Mouse (Mus musculus) splenic B cell, adult 2 months (primary cell): ENCODE measurements around the gene Caln1.
"Not testable (repeated sequence)": the region's sequence is repeated elsewhere in the genome, so short reads cannot be mapped to it uniquely, and the experiment has no call there.

Experiments used
- DNase-seq: peaks from one replicate; pipeline ENCODE4 v3.0.0-alpha.2; 2011; ENCODE audit warnings: low read depth, low spot score
- H3K27me3 ChIP-seq: 2 replicates; pipeline ENCODE4 v1.6.1; 2012; ENCODE audit warnings: mild to moderate bottlenecking, low read length, moderate library complexity, mixed read lengths; ENCODE audit not compliant: control insufficient read depth, poor library complexity, insufficient read depth, severe bottlenecking
- H3K36me3 ChIP-seq: 2 replicates; pipeline ENCODE4 v1.6.1; 2012; ENCODE audit warnings: mild to moderate bottlenecking, low read length, moderate library complexity, mixed read lengths; ENCODE audit not compliant: control insufficient read depth, poor library complexity, insufficient read depth, severe bottlenecking

Caln1 gene

DNA sequence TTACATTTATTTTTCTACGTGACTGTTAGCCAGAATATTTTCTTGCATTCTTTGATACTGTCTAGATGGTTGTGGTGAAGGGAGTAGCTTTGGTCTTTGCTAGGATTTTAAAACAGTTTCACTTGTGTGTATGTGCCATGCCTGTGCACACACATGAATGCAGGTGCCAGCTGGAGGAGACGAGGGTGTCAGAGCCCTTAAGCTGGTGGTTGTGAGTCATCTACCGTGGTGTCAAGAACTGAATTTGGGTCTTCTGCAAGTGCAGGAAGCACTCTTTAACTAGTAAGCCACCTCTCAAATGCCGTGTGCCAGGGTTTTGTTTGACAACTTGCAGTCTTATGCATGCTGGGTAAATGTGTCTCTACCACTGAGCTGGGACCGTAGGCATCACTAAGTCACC, 178.2 kb downstream of the Caln1 start:
- no peaks in the 10 kb centered on the region for H3K27me3 ChIP-seq
- DNase-seq, result no peak
- H3K36me3 ChIP-seq, result no peaks in the 10 kb centered on the region

DNA sequence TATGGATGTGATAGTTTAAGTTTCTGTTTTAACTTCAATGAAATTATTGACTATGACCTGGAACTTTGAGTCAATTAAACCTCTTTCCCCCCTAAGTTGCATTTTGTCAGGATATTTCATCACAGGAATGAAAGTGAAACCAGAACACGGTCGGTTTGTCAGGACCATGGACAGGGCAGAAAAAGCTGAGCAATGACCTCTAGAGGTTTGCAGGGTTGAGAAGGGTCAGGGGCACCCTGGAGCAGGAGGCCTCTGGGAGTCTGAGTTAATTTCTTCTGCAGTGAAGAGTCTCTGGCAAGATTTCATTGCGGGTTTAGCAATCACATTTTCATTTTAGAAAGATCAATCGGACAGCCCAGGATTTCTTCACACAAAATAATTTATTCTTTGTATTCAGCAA, 184.7 kb downstream of the Caln1 start:
- Histone ChIP-seq H3K27me3 (no peaks in the 10 kb centered on the region), H3K36me3 (no peaks in the 10 kb centered on the region)
- no peak for DNase-seq

DNA sequence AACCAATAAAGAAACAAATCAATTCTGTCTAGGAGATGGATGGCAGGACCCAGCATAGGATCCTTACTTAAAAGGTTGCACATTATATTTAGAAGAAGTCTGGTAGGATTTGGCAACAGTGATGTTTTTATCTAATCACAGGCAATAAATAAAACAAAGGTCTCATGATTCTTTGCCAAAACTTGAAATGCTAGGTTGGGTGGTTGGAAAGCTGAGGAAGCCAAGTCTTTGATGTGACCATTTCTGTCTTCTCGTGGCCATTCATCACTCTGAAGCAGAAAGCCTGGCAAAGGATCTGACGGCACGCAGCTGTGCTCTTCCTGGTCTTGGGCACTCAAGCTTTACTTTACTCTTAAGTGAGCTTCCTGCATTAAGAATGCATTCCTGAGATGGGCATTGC, 193.9 kb downstream of the Caln1 start:
- Histone ChIP-seq H3K36me3 (no peaks in the 10 kb centered on the region), H3K27me3 (no peaks in the 10 kb centered on the region)
- DNase-seq, result no peak

DNA sequence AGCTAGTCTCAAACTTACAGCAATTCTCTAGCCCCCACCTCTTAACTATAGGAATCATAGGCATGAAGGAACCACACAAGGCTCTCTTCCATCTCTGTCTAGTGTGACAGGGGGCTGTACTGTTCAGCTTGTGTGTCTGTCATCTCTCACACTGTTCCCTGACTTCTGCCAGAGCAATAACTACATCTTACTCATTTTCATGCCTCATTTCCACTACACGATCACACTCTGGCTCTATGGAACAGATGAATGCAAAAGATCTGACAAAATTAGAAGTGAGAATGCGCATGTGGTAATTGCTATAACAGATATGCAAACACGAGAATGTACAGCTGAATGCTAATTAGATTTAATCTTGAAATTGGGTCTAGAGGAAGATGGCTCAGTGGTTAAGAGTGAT, 196.7 kb downstream of the Caln1 start:
- Histone ChIP-seq H3K27me3 (no peaks in the 10 kb centered on the region), H3K36me3 (no peaks in the 10 kb centered on the region)
- DNase-seq, result no peak

DNA sequence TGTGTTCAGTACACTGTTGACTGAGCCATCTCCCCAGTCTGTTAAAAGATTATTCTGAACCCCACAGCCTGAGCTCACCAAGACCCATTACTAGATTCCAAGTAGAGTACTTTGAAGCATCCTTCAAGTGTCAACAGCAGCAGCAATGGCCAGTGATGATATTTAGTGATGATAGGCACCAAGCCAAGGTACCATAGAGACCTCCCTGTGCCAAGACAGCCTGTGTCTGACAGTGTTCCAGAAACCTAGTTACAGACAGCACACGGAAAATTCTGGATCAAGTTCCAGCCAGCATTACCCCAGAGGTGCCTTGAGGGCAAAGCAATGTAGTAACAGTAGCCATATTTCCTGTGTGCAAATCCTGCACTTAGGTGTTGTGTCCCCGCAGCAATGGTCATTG, 208.3 kb downstream of the Caln1 start:
- DNase-seq, result no peak
- Histone ChIP-seq H3K27me3 (no peaks in the 10 kb centered on the region), H3K36me3 (no peaks in the 10 kb centered on the region)

DNA sequence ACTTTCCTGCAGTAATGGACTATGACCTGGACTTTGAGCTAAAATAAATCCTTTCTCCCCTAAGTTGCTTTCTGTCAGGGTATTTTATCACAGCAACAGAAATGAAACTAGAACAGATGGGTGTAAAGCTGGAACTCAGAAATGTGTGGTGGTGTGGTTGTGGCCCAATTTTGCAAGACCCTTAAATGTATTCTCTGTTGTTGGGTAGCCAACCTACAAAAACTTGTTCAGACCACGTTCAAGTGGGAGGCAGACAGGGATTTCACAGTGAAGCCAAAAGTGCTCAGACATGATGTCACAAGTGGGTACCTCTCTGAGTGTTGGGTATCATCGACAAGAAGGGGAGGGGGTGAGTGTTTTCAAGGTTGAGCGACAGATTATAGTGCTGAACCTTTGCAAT, 214.8 kb downstream of the Caln1 start:
- DNase-seq, result no peak
- H3K36me3 ChIP-seq, result no peaks in the 10 kb centered on the region
- H3K27me3 ChIP-seq, result no peaks in the 10 kb centered on the region

DNA sequence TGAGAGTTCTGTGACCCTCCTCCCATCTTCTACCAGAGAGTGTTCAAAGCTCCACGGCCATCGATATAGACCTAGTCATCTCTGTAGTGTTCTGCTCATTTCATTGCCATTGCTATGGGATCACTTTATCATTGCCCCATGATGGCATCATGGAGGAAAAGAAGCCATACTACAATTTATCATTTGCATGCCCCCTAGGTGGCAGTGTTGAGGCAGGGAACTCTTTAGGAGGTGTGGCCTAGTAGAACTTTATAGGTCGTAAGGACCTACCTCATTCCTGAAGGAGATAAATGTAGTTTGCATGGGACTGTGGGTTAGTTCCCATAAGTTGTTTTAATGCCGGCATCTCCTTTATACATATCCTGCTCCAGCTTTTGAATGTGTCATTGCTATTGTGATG, 217.0 kb downstream of the Caln1 start:
- Histone ChIP-seq H3K36me3 (no peaks in the 10 kb centered on the region), H3K27me3 (no peaks in the 10 kb centered on the region)
- DNase-seq, result no peak

DNA sequence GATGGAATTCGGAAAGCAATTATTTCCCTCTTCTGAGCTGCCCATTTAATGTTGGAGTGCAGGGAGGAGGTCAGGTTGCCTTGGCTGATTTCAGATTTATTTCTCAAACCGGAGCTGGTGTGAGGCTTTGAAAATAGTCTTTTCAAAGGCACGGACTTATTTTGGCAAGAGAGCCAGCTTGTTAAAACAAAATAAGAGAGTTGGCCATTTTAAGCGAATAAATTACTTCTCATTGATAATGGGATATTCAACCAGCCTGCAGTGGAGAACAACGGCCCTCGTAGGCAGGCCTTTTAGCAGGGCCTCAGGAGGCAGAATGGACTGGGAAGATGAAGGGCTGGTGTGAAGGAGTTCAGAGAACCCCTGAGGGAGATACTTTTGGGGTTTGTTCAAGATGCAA, 227.3 kb downstream of the Caln1 start:
- no peak for DNase-seq

DNA sequence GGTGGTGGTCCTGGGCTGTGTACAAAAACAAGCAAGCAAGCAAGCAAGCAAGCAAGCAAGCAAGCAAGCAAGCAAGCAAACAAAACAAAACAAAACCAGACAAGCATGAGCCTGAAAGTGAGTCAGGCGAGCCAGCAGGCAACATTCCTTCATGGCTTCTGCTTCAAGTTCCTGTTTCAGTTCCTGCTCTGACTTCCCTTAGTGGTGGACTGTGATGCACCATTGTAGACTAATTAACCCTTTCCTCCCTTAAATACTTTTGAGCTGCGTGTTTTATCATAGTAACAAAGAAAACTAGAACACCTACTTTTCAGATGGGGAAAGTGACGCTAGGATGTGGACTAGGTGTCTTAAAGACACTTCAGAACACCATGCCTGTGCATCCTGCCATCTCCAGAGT, 244.4 kb downstream of the Caln1 start:
- no peak for DNase-seq
- Histone ChIP-seq H3K27me3 (no peaks in the 10 kb centered on the region), H3K36me3 (no peaks in the 10 kb centered on the region)

More for the DNA sequence above, 227.3 kb downstream of the Caln1 start:
- Histone ChIP-seq H3K36me3 (no peaks in the 10 kb centered on the region), H3K27me3 (no peaks in the 10 kb centered on the region)

DNA sequence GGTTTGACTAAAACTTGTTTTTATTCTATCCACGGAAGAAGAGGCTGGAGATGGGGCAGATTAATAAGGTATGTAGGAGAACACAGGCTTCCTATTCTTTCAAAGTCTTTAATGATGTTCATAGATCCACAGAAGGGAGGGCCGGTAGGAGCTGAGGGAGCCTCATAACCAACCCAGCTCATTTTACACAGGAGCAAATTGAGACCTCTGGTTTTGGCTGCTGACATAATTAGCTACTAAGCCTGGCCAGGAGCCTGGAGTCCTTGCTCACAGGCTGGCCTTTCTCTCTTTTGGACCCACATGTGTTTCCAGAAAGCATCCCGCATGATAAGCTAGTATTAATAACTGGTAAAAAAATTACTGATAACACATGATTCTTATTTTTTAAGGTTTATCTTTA, 245.0 kb downstream of the Caln1 start:
- Histone ChIP-seq H3K27me3 (no peaks in the 10 kb centered on the region), H3K36me3 (no peaks in the 10 kb centered on the region)
- no peak for DNase-seq

DNA sequence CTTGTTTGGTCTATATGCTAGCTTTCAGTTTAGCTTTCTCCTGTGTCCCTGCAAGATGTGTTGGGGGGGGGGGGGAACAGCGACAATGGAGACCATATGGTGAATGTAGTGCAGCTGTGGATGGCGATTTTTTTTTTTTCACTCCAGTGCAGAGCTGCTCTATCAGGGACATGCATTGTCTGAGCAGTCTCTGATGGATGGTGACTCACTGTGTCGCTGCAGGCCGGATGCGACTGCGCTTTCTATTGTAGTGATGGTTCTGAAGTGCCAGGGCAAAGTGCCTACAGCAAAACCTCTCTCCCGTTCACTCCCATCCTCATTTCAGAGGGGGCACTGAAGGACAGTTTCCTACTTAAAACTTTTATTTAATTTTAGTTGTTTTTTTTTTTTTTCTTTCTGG, 250.8 kb downstream of the Caln1 start:
- no peaks in the 10 kb centered on the region for H3K36me3 ChIP-seq
- no peaks in the 10 kb centered on the region for H3K27me3 ChIP-seq
- no peak for DNase-seq

DNA sequence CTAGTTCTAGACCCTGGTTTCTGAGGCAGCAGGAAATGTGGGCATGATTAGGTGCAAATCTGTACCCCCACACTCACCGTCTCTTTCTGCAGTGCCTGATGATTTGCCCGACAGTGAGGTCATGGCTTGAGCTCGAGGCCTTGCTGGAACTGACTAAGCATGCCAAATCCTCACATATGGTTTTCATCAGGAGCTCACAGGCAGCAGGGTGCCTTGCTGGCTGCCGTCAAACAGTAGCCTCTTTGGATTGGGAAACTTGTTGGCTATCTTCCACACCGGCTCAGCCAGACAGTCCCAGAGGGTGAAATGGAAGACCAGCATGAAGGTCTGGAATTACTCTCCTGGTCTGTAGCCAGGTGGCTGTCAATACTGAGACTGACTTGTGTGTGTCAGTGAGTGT, 254.0 kb downstream of the Caln1 start:
- no peak for DNase-seq
- H3K27me3 ChIP-seq, result no peaks in the 10 kb centered on the region
- no peaks in the 10 kb centered on the region for H3K36me3 ChIP-seq

DNA sequence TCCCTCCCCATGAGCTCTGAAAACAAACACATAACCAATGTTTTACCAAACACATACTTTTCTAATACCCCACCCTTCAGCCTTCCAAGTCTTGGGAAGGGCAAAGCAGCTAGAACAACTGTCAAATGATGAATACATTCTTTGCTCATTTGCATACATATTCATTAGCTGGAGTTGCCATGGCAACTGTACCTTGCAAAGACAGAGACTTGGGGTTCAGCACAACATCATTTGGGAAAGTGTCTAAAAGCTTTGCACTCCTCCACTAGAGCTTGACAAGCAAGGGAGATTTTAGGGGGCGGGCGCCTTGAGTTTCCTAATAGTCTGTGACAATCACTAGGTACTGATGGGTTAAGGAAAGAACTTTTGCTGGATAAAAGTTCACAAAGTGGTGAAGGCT, 258.5 kb downstream of the Caln1 start:
- DNase-seq, result no peak
- H3K27me3 ChIP-seq, result no peaks in the 10 kb centered on the region

DNA sequence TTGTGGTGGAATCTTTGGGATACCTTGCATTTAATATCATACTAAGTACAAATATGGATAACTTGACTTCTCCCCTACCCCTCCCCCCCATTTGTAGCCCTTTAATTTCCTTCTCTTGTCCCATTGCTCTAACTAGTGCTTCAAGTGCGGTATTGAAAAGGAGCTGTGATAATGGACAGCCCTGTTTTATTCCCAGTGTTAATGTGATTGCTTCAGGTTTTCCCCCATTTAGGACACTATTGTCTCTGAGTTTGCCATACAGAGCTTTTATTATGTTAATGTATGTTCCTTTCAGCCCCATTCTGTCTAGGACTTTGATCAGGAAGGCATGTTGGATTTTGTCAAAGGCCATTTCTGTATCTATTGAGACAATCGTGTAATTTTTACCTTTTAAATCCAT, 266.1 kb downstream of the Caln1 start:
- no peaks in the 10 kb centered on the region for H3K36me3 ChIP-seq
- H3K27me3 ChIP-seq, result no peaks in the 10 kb centered on the region
- no peak for DNase-seq

More for the DNA sequence above, 258.5 kb downstream of the Caln1 start:
- H3K36me3 ChIP-seq, result no peaks in the 10 kb centered on the region

DNA sequence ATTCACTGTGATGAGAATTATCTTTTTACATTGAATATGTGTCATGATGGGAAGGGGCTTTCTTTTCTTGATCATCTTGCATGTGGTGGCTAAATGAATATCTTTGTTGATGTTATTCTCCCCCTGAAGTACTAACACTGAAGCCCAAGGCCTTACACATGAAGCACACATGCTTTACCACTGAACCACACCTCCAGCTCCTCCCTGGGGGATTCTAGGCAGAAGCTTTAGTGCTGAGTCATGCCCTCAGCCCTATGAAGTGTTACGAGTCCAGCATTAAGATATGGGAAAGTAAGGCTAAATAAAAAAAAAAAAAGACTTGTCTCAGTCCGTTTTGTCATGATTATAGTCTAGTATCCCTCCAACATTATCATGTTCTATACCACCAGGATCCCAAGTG, 272.6 kb downstream of the Caln1 start:
- H3K27me3 ChIP-seq, result no peaks in the 10 kb centered on the region
- H3K36me3 ChIP-seq, result no peaks in the 10 kb centered on the region
- DNase-seq, result no peak

DNA sequence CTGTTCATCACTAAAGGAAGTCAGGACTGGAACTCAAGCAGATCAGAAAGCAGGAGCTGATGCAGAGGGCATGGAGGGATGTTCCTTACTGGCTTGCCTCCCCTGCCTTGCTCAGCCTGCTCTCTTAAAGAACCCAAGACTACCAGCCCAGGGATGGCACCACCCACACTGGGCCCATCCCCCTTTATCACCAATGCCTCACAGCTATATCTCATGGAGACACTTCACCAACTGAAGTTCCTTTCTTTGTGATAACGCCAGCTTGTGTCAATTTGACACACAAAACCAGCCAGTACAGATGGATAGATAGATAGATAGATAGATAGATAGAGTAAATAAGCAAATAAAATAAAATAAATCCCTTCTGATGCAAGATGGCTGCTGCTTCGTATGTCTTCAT, 276.9 kb downstream of the Caln1 start:
- not testable (repeated sequence) for H3K27me3 ChIP-seq, H3K36me3 ChIP-seq, DNase-seq
